Mouse (Mus musculus): ENCODE data around the gene Glod4. TPM values are rescaled to one million over a fixed set of nuclear protein-coding genes. Genes with fewer than 3 reads are reported as not detected.

Gene Glod4
- polyA plus RNA-seq, 1 experiment: 28.0 TPM

GRCm38 (mm10) chr11:76146187-76147010 is 97.1 kb downstream of the Glod4 start:
- H3K4me3 ChIP-seq (ENCODE audit: insufficient read depth, low read depth, low read length): no peak overlapping the region
- H3K27ac ChIP-seq (ENCODE audit: insufficient read depth, low read depth, low read length): 0 out of 2 replicates have a peak overlapping the region, but pooled peaks have one; percentile 24
- TF ChIP-seq CTCF (conservative IDR thresholded peaks at IDR 0.05; ENCODE audit: insufficient read depth, insufficient read length, low read depth, low read length) (no peak), POLR2A (IDR thresholded peaks at IDR 0.05; ENCODE audit: low read depth, low read length) (no peak)
- no peaks in the 10 kb centered on the region for H3K36me3 ChIP-seq (ENCODE audit: control insufficient read depth, insufficient read depth, low read length)
- DNase-seq: peak; percentile 53
- WGBS: 35% methylated on average over 8 of the region's 8 CpGs
- no peaks in the 10 kb centered on the region for H3K27me3 ChIP-seq (replicated peaks; ENCODE audit: control insufficient read depth, insufficient read depth, low read length)
- H3K4me1 ChIP-seq (ENCODE audit: control insufficient read depth, insufficient read depth, low read length): peaks cover 17% of the 10 kb centered on the region; the same call in 1 of the 2 replicates

GRCm38 (mm10) chr11:76145169-76145568 is 98.4 kb downstream of the Glod4 start:
- no peak overlapping the region for H3K4me3 ChIP-seq (ENCODE audit: insufficient read depth, low read depth, low read length)
- H3K27me3 ChIP-seq (replicated peaks; ENCODE audit: control insufficient read depth, insufficient read depth, low read length): no peaks in the 10 kb centered on the region
- H3K4me1 ChIP-seq (ENCODE audit: control insufficient read depth, insufficient read depth, low read length): peaks cover 17% of the 10 kb centered on the region; the same call in 1 of the 2 replicates
- TF ChIP-seq CTCF (conservative IDR thresholded peaks at IDR 0.05; ENCODE audit: insufficient read depth, insufficient read length, low read depth, low read length) (no peak), POLR2A (IDR thresholded peaks at IDR 0.05; ENCODE audit: low read depth, low read length) (no peak)
- H3K27ac ChIP-seq (ENCODE audit: insufficient read depth, low read depth, low read length): no peak overlapping the region
- DNase-seq: no peak
- H3K36me3 ChIP-seq (ENCODE audit: control insufficient read depth, insufficient read depth, low read length): no peaks in the 10 kb centered on the region
- 100% methylated on average over 1 of the region's 1 CpGs for whole genome bisulfite sequencing

GRCm38 (mm10) chr11:76144386-76144785 is 99.1 kb downstream of the Glod4 start:
- peak; percentile 75 for DNase-seq
- Histone ChIP-seq H3K4me1 (ENCODE audit: control insufficient read depth, insufficient read depth, low read length) (peaks cover 17% of the 10 kb centered on the region; the same call in 1 of the 2 replicates), H3K36me3 (ENCODE audit: control insufficient read depth, insufficient read depth, low read length) (no peaks in the 10 kb centered on the region), H3K27me3 (replicated peaks; ENCODE audit: control insufficient read depth, insufficient read depth, low read length) (no peaks in the 10 kb centered on the region), H3K4me3 (ENCODE audit: insufficient read depth, low read depth, low read length) (no peak overlapping the region), H3K27ac (ENCODE audit: insufficient read depth, low read depth, low read length) (no peak overlapping the region)
- WGBS: 69% methylated on average over 8 of the region's 8 CpGs
- TF ChIP-seq POLR2A (IDR thresholded peaks at IDR 0.05; ENCODE audit: low read depth, low read length): no peak
- no peak for TF ChIP-seq CTCF (conservative IDR thresholded peaks at IDR 0.05; ENCODE audit: insufficient read depth, insufficient read length, low read depth, low read length)

- TF ChIP-seq POLR2A (IDR thresholded peaks at IDR 0.05; ENCODE audit: low read depth, low read length): no peak
- TF ChIP-seq CTCF (conservative IDR thresholded peaks at IDR 0.05; ENCODE audit: insufficient read depth, insufficient read length, low read depth, low read length): no peak
- whole genome bisulfite sequencing: 69% methylated on average over 3 of the region's 3 CpGs
These were observed 105.5 kb downstream of the Glod4 start for GRCm38 (mm10) chr11:76137996-76138395.

GRCm38 (mm10) chr11:76135641-76136437 is 107.7 kb downstream of the Glod4 start:
- DNase-seq: no peak
- 86% methylated on average over 7 of the region's 7 CpGs for WGBS
- Histone ChIP-seq H3K36me3 (ENCODE audit: control insufficient read depth, insufficient read depth, low read length) (peaks cover 6% of the 10 kb centered on the region), H3K27ac (ENCODE audit: insufficient read depth, low read depth, low read length) (no peak overlapping the region), H3K27me3 (replicated peaks; ENCODE audit: control insufficient read depth, insufficient read depth, low read length) (no peaks in the 10 kb centered on the region), H3K4me3 (ENCODE audit: insufficient read depth, low read depth, low read length) (no peak overlapping the region), H3K4me1 (ENCODE audit: control insufficient read depth, insufficient read depth, low read length) (peaks cover 3% of the 10 kb centered on the region; the same call in 1 of the 2 replicates)
- no peak for TF ChIP-seq CTCF (conservative IDR thresholded peaks at IDR 0.05; ENCODE audit: insufficient read depth, insufficient read length, low read depth, low read length)
- no peak for TF ChIP-seq POLR2A (IDR thresholded peaks at IDR 0.05; ENCODE audit: low read depth, low read length)

More at GRCm38 (mm10) chr11:76137996-76138395, 105.5 kb downstream of the Glod4 start:
- no peak overlapping the region for H3K4me3 ChIP-seq (ENCODE audit: insufficient read depth, low read depth, low read length)
- H3K27ac ChIP-seq (ENCODE audit: insufficient read depth, low read depth, low read length): no peak overlapping the region
- H3K4me1 ChIP-seq (ENCODE audit: control insufficient read depth, insufficient read depth, low read length): no peaks in the 10 kb centered on the region
- DNase-seq: no peak
- no peaks in the 10 kb centered on the region for H3K27me3 ChIP-seq (replicated peaks; ENCODE audit: control insufficient read depth, insufficient read depth, low read length)
- peaks cover 6% of the 10 kb centered on the region for H3K36me3 ChIP-seq (ENCODE audit: control insufficient read depth, insufficient read depth, low read length)

- Histone ChIP-seq H3K36me3 (ENCODE audit: control insufficient read depth, insufficient read depth, low read length) (peaks cover 3% of the 10 kb centered on the region; the same call in 1 of the 2 replicates), H3K4me1 (ENCODE audit: control insufficient read depth, insufficient read depth, low read length) (peaks cover 3% of the 10 kb centered on the region; the same call in 1 of the 2 replicates), H3K27ac (ENCODE audit: insufficient read depth, low read depth, low read length) (peak overlapping the region; percentile 7; the same call in 1 of the 2 replicates), H3K4me3 (ENCODE audit: insufficient read depth, low read depth, low read length) (no peak overlapping the region), H3K27me3 (replicated peaks; ENCODE audit: control insufficient read depth, insufficient read depth, low read length) (no peaks in the 10 kb centered on the region)
- DNase-seq: peak; percentile 92
- WGBS: 60% methylated on average over 5 of the region's 5 CpGs
- TF ChIP-seq CTCF (conservative IDR thresholded peaks at IDR 0.05; ENCODE audit: insufficient read depth, insufficient read length, low read depth, low read length) (no peak), POLR2A (IDR thresholded peaks at IDR 0.05; ENCODE audit: low read depth, low read length) (no peak)
These were observed 112.7 kb downstream of the Glod4 start for GRCm38 (mm10) chr11:76130859-76131258.

All from kidney, adult 2 months (tissue).